Mouse (Mus musculus) MEL (cell line): ENCODE measurements at regions not wholly inside any gene's neighbourhood (a gene's known extent, or its start where the extent isn't known, plus 50 kb on each side); places are given as distances from the start of the nearest gene placed in this dataset.
A peak's percentile ranks its signal among the peaks of the same experiment; 100 is the strongest.

ENCODE experiments used
- CTCF ChIP-seq, 3 experiments: IDR thresholded peaks in 2 of 3; conservative IDR thresholded peaks in 1 of 3; 2 replicates each; pipeline ENCODE4 v1.5.1; 2011 to 2012; ENCODE audit warnings: low read length in 3 of 3, low read depth in 2 of 3, mild to moderate bottlenecking in 2 of 3, improper control_type of control experiment in 1 of 3, inconsistent platforms in 1 of 3, mixed read lengths in 1 of 3, moderate library complexity in 1 of 3; ENCODE audit not compliant: control insufficient read depth in 1 of 3, insufficient read depth in 1 of 3, poor library complexity in 1 of 3, severe bottlenecking in 1 of 3
- SIN3A ChIP-seq: IDR thresholded peaks from 2 replicates; pipeline ENCODE4 v1.6.1; 2012; ENCODE audit warnings: low read length, improper control_type of control experiment, inconsistent platforms
- TAL1 ChIP-seq: IDR thresholded peaks from 2 replicates; pipeline ENCODE4 v1.6.1; 2012; ENCODE audit warnings: mild to moderate bottlenecking, inconsistent platforms, low read length, moderate library complexity, mixed read lengths
- USF1 ChIP-seq: IDR thresholded peaks from 2 replicates; pipeline ENCODE4 v1.6.1; 2014; ENCODE audit warnings: low read depth, mild to moderate bottlenecking, inconsistent platforms, low read length, improper control_type of control experiment, moderate library complexity

DNA sequence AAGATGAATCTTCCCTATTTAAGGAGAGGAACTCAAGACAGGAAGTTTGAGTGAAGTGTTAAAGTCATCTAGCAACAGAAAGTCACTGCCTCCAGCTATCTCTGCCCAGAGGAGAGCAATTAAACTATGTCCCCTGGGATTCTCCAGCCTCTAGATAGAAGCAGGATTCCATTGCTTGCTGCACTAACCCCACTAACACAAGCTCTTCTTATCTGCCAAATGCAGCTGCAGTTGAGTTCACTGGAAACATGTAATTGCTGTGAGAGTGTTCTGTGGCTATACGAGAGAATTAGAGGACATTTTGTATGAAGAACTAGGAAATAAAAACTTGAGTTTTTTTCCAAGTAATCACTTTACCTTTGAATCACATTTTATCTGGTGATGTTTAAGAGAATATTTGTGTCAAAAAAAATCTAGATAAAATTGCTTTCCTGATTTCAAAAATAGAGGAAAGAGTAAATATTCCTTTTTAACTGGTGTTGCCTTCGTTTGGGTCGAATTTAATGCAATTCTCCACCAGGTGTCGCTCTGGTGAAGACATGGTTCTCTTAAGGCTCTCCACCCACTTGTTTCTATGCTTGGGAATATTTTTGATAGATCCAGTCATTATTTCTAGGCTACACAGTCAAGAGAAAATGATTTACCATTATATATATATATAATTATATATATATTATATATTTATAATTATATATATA is 121.1 kb upstream of the Bmp2 start:
- peak; percentile 42 to 62 (median 52); a peak in 5 of 6 replicates for TF ChIP-seq CTCF (IDR thresholded peaks at IDR 0.05 in 2 of 3, conservative IDR thresholded peaks at IDR 0.05 in 1 of 3; ENCODE audit: control insufficient read depth in 1 of 3, insufficient read depth in 1 of 3, low read depth in 2 of 3, low read length in 3 of 3, poor library complexity in 1 of 3, severe bottlenecking in 1 of 3)
- no peak for TF ChIP-seq SIN3A
- TF ChIP-seq USF1, result no peak
- TF ChIP-seq TAL1, result peak; percentile 80
